Mouse (Mus musculus) bone marrow, adult 2 months (tissue): ENCODE data around the gene 4930558C23Rik.

ENCODE experiments used
- CTCF ChIP-seq: fragments of 200-500 bp; IDR thresholded peaks from 2 replicates; pipeline ENCODE4 v1.5.1; 2011; ENCODE audit warnings: low read length, control low read depth; ENCODE audit not compliant: control insufficient read depth, insufficient read depth
- POLR2A ChIP-seq: fragments of 200-500 bp; IDR thresholded peaks from 2 replicates; pipeline ENCODE4 v1.6.1; 2011; ENCODE audit warnings: low read depth, mild to moderate bottlenecking, control low read depth, low read length, borderline replicate concordance; ENCODE audit not compliant: control insufficient read depth

- no peak for TF ChIP-seq CTCF
- no peak for TF ChIP-seq POLR2A
Measured at GRCm38 (mm10) chr3:95439670-95440069, 37.0 kb upstream of the 4930558C23Rik start.
